Mouse (Mus musculus): ENCODE results near the gene Tiam1.

The Tiam1 gene

DNA sequence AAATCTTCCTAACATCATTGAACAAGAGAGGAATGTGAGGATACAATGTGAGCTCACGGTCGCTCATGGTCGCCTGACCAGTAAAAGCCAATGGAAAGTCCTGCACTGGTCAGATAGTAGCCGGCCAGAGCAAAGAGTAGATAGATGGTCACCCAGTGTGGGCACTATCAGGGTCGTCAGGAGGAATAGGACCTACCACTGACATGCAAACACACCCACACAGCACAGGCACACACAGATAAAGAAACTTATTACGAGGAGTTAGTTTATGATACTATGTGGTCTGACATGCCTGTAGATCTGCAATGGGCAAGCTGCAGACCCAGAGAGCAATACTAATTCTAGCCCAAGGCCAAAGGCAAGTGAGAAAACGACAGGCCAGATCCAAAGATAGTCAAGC lies 92.5 kb downstream of the Tiam1 start:
- no peak for DNase-seq (ENCODE audit: low spot score in 2 of 2)

DNA sequence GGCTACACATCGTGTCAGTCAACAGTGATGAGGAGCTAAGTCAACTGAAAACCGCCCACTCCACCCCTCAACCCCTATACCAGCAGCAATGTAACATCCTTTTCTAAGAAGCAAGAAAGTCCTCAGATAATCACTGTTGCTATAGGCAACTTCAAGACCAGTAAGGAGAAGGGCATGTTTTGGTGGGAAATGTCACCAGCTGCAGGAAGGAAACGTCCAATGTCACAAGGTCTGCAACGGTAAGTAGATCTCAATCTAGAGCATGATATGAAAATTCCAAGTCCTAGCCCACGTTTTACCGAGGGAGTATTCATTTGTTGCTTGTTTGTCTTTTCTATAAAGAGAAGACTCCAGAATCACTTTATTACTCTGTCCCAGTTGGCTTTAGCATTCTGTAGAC lies 95.7 kb downstream of the Tiam1 start:
- DNase-seq (ENCODE audit: low spot score in 2 of 2): no peak

DNA sequence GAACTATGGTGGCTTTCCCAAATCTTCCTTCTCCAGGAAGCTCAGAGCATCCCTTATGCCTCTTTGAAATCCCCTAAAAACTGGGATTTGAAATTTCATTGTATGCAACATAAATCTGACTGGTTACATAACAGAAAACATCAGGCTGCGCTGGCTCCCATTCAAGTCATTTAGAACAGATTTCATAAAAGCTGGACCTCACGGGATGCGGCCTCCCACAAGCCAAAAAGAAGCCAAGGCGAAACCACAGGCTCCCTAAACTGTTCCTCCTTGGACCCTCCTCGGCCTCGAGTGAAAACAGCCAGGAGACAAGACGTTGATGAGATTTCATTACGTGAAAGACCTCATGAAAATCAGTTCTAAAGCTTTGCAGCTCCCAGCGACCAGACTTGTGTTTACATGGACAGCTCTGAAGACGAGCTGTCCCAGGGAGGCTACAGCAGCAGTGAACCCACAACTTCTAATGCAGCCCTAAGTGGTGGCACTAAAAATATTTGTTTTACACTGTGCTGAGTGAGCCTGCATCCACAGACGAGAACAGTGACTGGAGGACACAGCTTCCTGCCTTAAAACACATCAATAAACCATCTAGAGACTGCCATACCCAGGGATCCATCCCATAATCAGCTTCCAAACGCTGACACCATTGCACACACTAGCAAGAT lies 96.9 kb downstream of the Tiam1 start:
- DNase-seq (ENCODE audit: low spot score in 2 of 2): no peak

DNA sequence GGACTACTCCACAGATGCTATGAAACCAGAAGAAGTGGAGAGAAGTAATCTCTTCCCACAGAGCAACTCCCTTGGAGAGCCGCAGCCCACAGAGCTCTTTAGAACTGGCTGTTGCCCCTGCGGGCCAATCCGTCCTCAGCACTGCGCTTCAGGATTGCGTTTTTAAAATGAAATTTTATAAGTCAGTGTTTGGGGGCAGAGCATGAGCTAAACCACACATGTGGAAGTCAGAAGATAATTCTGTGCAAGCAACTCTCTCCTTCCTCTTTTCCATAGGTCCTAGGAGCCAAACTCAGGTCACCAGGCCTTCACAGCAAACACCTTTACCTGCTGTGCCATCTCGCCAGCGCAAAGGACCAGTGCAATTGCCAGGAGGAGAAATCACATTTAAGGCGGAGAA lies 98.0 kb downstream of the Tiam1 start:
- no peak for DNase-seq (ENCODE audit: low spot score in 2 of 2)

DNA sequence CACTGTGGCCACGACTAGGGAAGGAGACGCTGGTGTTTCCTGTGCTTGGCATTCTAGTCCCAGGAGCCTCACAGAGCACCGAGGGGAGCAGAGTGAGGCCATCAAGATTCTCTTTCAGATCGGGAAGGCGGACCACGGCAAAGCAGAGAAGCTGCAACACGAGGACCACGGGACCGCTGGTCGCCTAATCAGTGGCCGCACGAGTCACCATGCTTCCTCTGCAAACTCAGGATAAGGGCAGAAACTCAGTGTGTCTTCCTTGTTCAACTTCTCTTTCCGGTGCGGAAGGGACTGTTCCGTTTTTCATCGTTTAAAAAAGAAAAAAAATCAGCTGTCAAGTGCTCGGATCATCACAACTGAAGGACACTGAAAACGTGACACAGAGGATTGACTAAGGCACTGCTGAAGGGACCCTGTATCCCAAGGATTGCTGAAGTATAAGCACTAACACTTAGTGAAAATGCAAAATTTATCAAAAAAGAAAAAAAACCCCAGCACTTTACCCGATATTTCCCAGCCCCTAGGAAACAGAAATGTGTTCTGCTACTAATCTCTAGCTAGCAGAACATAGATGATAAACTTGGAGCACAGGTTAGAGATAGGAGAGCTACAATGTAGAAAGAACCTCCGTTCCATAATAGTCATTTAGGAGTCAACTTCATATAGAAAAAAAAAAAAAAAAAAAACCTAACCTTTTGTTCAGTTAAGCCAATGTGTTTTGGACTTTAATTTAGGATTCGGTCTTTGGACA lies 99.4 kb downstream of the Tiam1 start:
- DNase-seq (ENCODE audit: low spot score in 2 of 2): no peak

DNA sequence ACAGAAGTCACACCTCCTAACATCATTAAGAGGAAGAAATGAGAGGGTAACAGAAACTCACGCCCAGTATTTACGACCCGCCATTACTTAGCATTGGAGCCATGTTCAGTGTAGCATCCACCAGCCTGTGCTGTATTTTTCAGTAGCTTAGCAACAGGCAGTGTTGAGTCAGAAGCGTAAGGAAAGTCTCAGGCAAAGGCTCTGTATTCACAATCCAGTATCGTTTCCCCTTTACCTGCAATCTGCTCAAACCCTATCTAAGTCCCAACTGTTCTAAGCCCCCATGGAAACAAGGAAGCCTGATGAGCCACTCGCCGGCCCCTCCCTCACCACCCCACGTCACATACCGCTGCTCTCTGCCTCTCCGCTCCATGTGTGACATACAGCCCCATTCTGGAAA lies 100.7 kb downstream of the Tiam1 start:
- DNase-seq (ENCODE audit: low spot score in 2 of 2): no peak

DNA sequence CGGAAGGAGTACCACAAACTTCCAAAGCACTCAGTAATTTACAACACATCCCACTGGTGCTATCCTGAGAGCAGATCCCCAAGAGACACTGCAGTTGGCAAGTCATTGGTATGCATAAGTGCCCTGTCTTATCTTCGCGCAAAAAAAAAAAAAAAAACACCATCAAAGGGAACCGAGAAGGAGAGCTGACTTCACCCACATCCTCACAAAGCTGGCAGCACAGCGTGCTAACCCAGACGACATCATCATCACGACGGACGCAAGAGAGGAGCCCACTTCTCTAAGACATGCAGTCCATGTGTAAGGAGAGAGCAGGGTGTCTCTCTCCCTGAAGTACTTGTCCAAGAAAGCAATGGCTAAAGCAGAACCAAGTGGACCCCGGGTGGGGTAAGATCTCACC lies 101.2 kb downstream of the Tiam1 start:
- DNase-seq (ENCODE audit: low spot score in 2 of 2): peak in 1 of 2 experiments; percentile 20

DNA sequence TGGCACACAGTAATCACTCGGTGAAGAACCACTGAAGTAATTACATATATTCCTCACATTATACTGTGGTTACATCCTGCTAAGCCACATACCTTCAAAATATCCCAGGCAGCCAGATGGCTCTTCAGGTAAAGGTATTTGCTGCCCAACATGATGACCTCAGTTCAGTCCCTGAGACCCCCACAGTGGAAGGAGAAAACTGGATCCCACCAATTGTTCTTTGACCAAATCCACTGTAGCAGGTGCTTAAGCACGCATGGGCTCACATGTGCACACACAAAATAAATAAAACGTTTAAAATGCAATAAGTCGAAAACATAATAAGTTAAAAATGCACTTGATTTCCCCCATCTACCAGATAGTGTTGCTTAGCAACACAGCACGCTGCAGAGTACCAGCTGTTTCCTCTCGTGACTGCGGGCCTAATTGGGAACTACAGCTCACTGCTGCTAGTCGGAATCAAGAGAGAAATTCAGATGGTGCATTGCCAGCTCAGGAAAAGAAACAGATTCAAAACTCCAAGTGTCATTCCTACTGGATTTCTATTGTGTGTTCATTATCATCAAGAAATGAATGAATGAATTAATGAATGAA lies 102.7 kb downstream of the Tiam1 start:
- DNase-seq (ENCODE audit: low spot score in 2 of 2): peak; percentile 35 to 57

DNA sequence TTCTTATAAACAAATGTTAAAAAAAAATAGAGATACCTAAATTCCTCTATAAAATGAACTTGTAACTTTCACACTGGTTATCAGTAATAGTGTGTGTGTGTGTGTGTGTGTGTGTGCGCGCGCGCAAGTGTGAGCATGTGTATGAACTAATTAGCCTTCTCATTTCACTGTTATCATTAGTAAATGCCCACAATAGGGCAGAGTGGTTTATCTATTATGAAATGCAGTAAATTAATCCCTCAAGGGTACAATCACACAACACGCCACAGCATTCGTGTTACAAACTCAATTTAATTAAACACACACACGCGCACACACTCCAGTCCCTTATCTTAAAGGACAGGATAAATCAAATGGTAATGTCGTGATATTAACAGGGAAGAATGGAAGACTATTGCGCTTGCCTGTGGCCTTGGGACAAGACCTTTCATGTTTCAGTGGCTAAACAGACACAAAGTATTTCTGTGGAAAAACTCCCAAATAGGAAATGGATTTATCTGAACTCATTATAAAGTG lies 107.9 kb downstream of the Tiam1 start:
- no peak for DNase-seq (ENCODE audit: low spot score in 2 of 2)

DNA sequence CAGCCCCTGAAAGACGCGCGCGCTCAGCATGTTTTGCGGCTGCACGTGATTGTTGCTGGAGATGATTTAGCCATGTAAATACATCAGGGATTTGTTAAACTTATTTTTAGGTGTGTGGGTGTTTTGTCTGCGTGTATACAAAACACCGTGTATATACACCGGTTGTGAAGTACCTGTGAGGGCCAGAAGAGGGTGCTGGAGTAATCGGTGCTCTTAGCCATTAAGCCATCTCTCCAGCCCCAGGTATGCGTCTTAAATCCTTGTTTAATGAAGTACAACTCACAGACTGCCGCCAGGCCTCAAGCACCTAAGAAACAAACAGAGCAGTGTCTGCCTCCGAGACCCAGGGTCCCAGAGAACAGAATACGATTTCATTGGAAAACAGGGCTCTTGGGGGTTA lies 113.2 kb downstream of the Tiam1 start:
- no peak for DNase-seq (ENCODE audit: low spot score in 2 of 2)

DNA sequence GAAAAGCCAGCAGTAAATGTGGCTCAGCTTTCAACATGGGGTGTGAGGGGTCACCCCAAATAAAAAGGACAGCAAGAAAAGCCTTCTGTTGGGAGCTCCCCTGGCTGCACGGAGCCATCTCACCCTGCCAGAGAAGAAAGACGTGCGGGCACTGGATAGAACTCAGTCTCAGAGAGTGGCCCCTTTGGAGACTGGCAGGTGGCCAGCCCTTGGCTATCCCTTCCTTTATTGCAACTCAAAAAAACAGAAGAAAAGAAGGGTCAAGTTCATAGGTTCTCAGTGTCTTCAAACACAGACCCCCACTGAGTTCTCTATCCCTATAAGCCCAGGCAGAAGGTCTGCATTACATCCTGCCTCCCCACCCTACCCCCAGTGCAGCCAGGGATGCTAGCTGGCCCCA lies 115.7 kb downstream of the Tiam1 start:
- no peak for DNase-seq (ENCODE audit: low spot score in 2 of 2)

DNA sequence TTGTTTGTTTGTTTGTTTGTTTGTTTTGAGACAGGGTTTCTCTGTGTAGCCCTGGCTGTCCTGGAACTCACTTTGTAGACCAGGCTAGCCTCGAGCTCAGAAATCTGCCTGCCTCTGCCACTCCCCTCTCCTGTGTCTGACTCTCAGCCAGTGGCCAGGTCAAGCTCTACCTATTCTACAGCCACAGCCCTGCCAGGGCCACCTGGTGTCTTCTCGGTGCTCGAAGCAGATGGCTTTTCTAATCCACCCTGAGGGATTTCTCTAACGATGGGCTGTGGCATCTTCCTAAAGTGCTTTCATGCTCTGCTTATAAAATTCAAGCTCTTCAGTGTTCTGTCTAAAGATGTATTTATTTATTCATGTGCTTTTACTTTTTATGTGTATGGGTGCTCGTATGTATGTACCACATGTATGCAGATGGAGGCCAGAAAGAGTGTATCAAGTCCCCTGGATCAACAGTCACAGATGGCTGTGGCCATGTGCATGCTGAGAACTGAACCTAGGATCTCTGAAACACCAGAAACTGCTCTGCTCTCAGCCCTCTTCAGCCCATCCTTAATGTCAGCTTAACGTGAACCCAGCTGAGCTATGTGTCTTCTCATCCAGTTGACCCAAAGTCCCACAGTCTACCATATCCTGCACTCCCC lies 117.9 kb downstream of the Tiam1 start:
- no peak for DNase-seq (ENCODE audit: low spot score in 2 of 2)

DNA sequence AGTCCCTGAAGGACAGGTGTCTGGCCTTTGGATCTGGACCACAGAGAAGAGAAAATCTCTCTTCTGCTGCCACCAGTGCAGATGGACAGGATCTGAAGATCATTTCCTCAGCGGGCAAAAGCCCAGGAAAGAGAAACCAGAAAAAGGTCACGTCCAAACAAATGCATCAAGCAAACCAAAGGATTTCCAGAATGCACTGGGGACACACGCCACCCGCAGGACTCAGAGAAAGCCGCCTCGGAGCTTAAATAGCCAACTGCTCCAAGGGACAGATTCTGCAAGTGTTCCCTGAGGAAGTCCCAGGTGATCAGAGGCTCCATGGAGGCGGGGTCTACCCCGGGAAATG lies 119.9 kb downstream of the Tiam1 start:
- DNase-seq (ENCODE audit: low spot score in 2 of 2): no peak

DNA sequence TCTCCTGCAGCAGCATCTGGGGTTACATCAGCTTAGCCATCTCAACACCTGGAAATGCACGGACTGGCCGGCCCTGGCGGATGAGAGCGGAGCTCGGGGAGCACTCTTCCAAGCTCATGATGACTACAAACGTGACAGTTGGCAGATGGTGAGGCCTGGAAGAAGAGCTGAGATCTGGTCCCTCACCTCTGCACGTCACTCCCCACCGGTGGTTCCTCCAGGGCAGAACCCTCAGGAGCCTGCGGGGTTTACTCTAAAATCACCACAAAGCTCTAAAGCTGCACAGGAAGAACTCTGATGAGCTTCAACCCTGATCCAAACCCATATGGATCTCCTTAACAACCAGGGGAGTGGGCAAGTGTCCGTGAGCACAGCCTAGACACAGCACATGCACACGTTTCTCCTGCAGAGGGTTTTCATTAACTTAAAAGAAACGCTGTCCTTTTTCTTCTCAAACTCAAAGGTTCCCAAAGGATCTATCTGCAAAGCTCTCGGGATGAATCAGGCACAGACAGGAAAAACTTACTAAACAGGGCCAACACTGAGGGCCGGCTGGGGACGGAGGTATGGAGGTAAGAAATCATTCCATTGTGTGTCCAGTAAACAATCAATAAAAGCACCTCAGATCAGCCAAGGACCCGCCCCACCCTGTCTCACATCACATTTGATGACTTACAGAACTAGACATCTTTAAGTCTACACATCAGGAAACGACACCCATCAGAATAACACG lies 120.5 kb downstream of the Tiam1 start:
- DNase-seq (ENCODE audit: low spot score in 2 of 2): no peak

DNA sequence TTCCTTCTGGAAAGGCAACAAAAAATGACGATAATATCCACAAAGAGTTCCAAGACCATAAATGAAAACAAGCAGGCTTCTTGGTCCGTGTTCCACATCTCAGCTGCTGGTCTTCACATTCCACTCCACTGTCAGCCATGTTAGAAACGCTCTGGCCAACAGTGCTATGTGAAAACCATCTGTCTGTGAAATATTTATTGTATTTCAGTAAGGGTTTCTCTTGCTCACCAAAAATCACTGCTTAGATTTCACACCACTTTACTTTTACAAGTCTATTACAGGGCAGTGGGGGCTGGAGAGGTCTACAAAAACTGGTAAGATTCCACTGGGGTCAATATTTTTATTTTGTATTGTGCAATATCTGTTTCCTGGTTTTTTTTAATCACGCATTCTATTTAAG lies 127.5 kb downstream of the Tiam1 start:
- no peak for DNase-seq (ENCODE audit: low spot score in 2 of 2)

DNA sequence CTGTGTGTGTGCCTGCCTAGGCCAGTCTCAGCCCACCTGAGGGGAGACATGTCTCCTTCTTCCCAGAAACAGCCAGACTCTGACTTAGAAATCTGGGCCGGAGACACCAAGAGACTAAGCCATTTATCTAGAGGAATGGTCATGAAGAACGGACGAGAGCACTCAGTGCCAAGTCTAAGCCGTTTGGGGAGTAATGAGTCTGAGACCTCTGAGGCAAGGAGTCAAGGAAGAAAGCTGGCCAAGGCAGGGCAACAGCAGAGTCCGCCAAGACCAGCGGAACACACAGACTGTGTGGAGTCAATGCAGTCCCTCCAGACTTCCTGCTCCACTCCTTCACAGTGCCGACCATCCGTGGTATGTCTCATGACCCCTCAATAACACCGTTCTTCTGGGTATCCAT lies 129.0 kb downstream of the Tiam1 start:
- no peak for DNase-seq (ENCODE audit: low spot score in 2 of 2)

DNA sequence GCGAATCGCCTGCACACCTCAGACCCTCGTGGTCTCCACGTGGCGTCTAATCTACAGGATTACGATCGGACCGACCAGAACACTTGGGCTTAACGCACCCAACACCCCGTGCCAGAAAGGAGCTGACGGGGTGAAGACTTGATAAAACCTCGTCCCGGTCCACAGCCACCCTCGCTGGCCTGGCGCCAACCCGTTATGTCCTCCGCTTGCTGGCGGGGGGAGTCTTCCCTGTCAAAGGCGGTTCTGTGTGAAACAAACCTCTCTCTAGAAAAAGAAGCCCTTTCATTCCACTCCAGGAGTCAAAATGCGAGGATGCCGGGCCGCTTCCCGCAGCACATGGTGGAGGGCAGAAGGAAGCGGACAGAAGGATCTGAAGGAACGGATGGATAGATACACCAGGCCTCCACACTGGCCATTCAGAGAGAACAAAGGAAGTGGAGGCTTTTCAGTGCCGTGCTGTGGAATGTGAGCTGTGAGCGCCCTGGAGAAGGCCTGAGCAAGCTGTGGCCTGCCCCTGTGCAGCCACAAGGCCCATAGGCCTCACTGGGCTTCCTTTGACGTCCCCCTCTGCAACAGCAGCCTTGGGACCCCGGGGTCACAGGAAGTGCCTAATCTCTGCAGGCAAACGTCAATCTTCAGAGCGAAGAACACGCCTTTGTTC lies 131.9 kb downstream of the Tiam1 start:
- no peak for DNase-seq (ENCODE audit: low spot score in 2 of 2)

DNA sequence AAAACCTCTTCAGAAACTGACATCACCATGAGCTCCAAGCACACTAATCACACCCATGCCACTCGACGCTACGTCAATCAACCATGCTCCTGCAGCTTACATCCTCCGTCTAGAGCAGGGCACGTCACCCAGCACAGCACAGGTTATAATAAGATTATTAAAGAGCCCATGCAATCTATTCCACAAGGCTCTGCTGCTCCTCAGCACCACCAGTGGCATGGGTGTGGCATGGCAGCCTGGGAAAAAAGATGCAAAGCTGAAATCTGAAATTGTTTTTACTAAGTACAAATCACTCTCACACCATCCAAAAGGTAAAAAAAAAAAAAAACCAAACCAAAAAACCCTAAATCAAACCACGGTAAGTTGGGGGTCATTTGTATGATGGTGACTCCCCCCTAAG lies 135.1 kb downstream of the Tiam1 start:
- DNase-seq (ENCODE audit: low spot score in 2 of 2): no peak

DNA sequence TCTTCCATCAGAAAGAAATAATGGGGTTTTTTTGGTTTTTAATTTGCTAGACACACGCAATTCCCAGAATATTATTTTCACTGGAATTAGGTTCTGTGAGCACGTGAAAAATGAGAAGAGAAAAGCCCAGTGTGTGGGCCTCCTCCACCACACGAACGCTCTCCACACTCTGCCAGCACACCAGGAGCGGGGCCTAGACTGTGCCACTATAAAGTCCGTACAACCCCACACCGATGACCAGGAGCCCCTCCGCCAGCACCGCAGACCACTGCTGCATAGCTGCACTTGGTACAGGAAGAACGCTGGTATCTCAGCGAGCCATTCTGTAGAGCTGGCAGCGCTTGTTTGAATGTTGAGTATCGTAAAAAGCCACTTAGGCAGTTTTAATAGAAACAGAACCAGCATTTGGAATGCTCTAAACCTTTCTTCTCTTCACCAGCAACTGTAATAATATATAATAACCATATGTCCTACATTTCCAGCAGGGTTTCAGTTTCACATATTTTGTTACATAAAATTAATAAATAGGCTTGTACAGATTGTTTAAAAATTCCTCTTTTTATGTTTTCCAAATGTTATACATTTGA lies 136.1 kb downstream of the Tiam1 start:
- no peak for DNase-seq (ENCODE audit: low spot score in 2 of 2)

DNA sequence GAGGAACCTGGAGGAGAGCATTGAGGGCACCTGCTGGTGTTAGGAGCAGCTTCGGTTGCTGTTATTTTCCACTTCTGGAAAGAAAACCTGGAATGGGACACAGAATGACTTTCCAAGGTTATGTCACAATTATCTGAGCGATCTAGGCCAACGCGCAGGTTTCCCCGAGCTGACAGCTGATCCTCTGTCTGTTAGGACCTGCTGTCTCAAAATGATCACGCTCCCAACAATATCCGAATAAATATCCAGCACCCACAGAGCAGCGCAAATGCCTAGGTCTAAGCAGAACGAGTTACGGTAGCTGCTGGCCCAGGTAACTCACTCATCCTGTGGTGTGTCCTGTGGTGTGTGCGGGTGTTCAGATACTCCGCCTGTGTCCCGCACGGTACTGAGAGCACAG lies 140.0 kb downstream of the Tiam1 start:
- DNase-seq (ENCODE audit: low spot score in 2 of 2): no peak

DNA sequence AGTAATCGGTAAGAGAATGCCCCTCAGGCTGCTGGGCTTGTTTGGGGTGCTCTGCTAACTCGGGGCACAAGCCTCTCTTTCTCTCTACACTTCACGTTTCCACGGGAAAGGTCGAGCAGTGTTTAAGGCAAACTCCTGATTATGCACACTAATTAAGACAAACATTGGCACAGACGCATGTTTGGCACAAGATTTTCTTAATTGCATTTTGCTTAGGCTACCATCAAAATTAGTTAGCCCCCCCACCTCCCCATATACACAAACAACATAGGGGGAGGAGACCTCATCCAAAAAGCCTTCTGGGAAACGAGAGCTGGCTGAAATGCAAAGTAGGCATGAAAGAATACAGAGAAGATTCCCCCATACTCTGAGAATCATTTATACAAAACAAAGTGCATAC lies 148.4 kb downstream of the Tiam1 start:
- DNase-seq (ENCODE audit: low spot score in 2 of 2): no peak
